17 mouse cellular contexts compared by ENCODE assay signal in genomic region chr5:33922566-33922965, GRCm38 (mm10).
"Had no signal": no experiment of that assay in that cellular context is flagged by ENCODE, and none has a peak within 500 bp of the region (broad histone marks: within the 10 kb centered on the region; RNA-seq: fewer than 3 reads in every experiment).

No protein-coding gene starts in this region.

- DNase-seq: kidney, postnatal 14 days; liver; lung, adult 18-20 months; lung, postnatal 10 days; lung, postnatal 36 days; midbrain, embryonic 14.5 days; thymus, adult 2 months; thymus, postnatal 14 days; thymus, postnatal 4 days had no signal

- H3K4me1 ChIP-seq: limb, embryonic 10.5 days; limb, embryonic 13.5 days; liver, embryonic 15.5 days; lung, embryonic 15.5 days; neural tube, embryonic 12.5 days had no signal

- H3K27me3 ChIP-seq: limb, embryonic 13.5 days; liver, embryonic 12.5 days; liver, embryonic 15.5 days; lung, embryonic 15.5 days; megakaryocyte, embryonic 14.5 days; neural tube, embryonic 12.5 days had no signal

- H3K27ac ChIP-seq: limb, embryonic 10.5 days; limb, embryonic 13.5 days; liver, embryonic 12.5 days; liver, embryonic 15.5 days; lung, embryonic 15.5 days; midbrain, embryonic 10.5 days; neural tube, embryonic 12.5 days had no signal

- H3K9me3 ChIP-seq: limb, embryonic 10.5 days; liver, embryonic 12.5 days; liver, embryonic 15.5 days; lung, embryonic 15.5 days; megakaryocyte, embryonic 14.5 days; midbrain, embryonic 10.5 days; neural tube, embryonic 12.5 days had no signal

- H3K4me3 ChIP-seq: limb, embryonic 10.5 days; limb, embryonic 13.5 days; liver, embryonic 12.5 days; liver, embryonic 15.5 days; lung, embryonic 15.5 days; midbrain, embryonic 10.5 days; neural tube, embryonic 12.5 days had no signal

- H3K9ac ChIP-seq: limb, embryonic 13.5 days; liver, embryonic 12.5 days; liver, embryonic 15.5 days; lung, embryonic 15.5 days; neural tube, embryonic 12.5 days had no signal
